Mouse (Mus musculus): ENCODE data around the gene Msmb.
"Not testable (repeated sequence)": the region's sequence is repeated elsewhere in the genome, so short reads cannot be mapped to it uniquely, and the experiment has no call there.

Msmb gene

DNA sequence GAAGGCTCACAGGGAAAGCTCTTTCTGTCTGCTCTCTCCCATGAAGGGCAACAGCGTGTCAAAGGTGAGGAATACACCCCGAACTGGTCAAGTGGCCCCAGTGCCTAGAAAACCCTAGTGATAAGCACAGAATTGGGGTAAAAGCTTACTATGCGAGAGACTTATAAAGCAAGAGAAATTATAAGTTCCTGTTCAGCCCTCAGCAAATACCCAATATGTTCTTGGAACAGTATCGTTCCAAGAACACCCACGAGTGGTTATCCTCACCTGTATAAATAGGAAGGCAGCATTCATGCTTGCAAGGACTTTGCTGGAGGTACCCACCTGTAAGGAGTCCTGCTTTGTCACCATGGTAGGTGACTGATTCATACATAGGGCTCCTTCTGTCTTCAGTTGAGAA is at the start of gene Msmb:
Gene Msmb, plus strand, starts transcription at position 301 of the 400 bp plus-strand sequence.
- DNase-seq = no peak

DNA sequence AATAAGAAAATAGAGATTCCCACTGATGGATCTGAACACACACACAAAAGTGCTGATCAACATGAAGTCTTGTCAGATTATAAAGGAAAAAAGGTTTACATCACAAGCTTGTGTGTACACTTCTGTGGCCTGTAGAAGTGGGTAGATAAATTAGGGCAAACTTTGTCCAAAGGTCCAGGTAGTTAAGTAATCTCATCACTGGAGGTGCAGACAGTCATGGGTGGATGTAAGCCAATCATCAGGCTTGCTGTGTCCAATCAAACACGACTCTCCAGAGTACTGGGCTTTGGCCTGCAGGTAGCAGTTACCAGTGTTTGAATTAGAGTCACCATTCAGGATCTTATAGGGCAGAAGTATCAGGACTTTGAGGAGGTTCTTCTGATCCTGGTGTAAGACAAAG is 48.8 kb upstream of the Msmb start:
- no peak for DNase-seq

DNA sequence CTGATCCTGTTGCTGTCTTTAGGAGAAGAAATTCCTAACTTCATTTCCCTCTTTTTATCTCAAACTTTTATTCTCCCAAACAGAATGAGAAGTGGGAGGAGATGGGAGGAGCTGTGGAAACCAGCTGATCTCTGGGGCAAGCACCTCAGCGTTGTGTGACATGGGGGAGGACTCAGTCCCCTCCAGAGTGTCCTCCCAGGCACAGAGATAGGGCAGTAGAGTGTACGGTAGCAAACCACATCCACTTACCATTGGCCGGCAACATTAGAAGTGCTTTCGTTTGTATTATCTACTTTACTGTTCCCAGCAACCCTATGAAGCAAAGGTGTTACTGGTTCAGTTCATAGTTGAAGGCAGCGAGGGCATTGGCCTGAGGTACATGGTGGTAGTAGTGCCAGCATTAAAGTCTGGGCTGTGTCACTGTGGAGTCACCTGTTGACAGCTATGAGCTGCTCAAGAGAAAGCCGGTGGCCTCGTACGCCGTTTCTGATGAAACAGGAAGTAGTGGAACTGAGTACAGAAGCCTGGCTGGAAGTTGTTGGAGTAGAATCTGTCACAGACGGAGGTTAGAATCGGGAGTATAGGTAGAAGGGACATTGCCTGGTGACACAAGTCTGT is 48.2 kb upstream of the Msmb start:
- no peak for DNase-seq

DNA sequence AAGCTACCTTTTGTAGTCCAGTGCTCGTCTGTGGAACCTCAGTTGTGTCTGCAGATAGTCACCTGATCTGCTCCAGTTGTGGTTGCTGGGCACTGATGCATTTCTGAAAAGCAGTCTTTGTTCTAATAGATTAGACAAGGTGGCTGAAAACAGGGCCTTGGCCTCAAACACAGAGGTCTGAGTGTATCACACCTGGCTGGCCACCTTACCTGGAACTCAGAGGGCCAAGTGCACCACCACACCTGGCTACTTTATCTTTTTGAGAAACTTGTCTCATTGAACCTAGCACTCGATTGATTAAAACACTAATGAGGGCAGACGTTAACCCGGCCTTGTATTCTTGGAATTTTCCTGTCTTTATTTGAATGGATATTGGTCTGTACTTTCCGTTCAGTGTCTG is 46.2 kb upstream of the Msmb start:
- no peak for DNase-seq

DNA sequence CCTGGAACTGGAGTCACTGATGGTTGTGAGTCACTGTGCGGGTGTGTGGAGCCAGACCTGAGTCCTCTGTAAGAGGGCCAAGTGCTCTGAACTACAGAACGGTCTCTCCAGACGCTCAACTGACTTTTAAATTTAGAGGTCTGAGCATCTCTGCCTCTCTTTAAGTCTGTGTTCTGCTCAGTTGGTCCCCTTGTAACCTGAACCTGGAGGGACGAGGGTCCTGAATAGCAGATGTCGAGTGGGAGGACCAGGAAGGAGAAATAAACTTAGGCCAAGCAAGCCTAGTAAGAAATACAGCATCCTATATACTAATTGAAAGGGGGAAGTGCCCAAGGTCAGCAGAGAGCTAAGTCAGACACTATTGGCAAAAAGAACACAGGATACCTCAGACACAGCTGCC is 45.1 kb upstream of the Msmb start:
- DNase-seq = no peak

DNA sequence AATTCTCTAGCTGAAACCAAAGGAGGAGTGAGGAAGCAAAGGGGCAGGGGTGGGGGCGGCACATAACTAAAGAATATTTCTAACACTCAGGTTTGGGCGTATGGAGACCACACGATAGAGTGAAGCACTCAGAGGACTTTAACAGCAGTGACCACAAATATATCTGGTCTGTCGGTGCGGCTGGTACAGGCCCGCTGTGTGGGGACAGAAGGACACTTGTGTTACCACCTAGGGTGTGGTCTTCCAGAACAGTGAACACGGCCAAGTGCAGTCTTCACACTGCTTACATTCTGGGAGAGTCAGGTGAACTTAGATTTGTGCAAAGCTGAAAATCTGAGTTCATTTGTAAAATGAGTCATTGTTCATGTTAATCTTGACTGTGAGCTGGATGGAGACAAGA is 44.1 kb upstream of the Msmb start:
- DNase-seq = no peak

DNA sequence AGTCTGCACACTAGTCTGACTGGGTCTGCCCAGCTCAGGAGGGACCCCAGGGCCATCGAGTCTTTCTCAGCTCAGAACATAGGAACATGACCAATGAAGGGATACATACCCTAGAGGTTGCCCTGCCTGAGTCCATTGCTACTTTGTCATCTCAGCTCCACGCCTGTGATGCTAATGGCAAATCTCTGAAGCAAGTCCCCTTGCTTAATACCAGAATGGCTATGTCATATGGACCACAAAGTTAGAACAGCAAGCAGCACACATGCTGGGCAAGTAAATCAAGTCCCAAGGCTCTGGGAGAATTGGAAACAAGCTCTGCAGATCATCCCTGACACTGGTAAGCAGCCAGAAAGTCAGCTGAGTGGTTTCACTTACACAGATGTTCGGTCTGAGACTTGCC is 42.9 kb upstream of the Msmb start:
- DNase-seq = no peak

DNA sequence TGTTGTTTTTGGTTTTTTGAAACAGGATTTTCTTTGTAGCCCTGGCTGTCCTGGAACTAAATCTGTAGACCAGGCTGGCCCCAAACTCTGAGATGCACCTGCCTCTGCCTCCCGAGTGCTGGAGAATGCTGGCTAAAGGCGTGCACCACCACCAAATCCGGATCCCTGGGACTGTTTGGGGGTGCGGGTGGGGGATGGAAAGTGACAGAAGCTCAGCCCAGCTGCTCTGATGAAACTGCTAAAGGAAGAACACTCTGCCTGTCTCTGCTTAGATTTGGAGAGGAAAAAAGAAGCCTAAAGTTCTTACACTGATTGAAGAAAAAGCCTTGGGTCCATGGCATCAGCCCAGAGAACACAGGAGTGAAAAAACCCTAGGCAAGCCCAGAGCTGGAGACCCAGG is 38.3 kb upstream of the Msmb start:
- DNase-seq = no peak

DNA sequence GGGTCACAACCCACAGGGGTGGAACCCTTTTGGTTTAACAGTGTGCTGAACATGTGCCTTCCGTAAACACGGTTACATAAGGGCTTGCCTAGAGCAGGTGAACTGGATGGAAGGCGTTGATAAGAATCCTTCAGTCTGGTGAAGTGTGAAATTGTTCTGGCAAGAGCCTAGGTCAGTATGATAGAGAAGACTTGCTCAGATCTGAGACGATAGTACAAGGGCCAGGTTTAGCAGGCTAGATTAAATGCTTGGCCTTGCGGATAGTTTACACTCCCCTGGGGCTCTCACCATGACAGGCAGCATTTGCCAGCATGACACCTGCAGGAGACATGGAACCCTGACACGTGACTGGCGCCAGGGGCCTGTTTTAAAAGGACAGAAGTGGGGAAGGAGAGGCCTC is 36.2 kb upstream of the Msmb start:
- DNase-seq = no peak

DNA sequence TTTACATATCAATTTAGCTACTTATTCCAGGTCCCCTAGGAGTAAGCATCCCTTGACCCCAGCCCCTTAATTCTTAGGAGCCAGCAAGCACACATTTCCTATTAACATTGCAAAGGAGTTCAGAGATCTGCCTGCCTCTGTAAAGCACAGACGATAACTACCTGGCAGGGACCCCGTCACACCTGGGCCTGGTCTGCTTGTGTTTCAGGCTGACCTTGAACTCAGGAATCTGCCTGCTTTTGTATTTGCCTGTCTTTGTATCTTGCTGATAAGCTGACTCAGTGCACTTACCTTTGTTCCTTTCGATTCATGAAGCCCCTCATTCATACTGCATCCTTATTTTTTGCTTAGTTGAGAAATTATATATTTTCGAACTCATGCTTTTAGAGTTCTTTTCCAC is 34.9 kb upstream of the Msmb start:
- no peak for DNase-seq

DNA sequence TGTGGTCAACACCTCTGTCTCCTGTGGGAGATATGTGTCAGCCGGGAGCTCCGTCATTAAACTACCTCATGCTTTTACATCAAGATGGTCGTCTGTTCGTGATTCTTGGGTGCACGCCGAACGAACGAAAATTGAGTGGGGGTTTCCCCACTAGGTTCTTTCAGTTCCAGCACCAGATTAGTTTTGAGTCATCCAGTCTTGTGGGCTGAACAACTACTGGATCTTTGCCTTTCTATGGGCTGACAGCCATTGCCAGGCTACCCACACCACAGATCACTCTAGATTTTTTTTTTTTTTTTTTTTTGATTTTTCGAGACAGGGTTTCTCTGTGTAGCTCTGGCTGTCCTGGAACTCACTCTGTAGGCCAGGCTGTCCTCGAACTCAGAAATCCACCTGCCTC is 29.7 kb upstream of the Msmb start:
- not testable (repeated sequence) for DNase-seq

DNA sequence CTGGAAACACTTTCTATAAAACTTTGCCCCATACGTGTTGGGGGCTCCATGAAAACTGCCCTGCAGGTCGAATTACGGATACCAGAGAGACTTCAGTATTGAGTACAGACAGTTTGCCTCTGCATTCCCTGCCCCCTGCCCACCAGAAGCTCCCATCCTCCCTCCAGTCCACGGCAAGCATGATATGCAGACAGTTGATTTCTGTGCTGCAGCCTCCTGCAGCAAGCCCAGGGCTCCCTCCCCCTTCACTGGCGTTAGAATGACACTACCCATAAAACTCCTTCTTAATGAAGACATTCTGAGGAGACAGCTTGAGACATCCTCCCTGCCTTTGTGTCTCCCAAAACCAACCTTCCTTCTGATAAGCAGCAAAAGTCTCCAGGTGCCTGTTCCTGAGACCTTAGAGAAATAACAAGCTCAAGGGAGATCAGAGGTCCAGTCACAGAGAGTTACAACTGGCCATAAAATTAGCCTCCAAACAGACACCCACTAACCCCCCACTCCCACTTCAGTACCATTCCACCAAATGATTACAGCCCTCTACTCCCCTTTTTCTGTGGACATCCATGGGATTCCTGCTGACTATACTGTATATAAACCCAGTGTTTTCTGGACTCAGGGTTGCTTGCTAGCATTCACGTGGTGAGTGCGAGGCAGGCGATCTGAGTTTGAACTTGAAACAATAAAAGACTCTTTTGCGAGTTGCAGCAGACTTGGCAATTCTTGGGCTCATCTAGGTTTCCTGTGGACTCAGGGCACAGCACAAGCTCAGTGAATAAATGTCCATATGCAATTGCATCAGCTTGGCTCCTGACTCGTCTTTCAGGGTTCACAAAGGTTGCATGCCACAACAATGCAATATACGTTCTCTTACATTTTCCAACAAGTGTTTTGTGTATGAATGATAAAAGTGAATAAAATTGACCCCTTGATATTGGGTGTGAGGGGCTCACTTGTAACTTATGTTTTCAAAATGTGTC is 20.6 kb upstream of the Msmb start:
- no peak for DNase-seq

DNA sequence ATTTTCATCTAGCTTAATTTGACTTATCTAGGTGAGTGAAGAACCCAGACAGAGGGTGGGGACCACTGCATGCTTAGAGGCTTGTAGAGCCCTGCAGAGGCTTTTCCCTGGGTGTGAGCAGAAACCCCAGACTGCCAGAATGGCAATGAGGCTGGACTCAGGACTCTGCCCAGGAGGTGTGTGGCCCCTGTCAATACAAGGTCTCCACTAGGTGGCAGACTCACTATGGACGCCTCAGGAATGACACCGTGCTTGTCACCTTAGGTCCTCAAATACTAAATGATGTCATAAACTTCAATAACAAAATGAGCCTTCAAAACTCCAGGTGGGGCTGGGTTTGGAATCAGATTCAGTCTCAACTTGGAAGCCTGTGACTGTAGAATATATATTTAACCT is 19.9 kb upstream of the Msmb start:
- peak; percentile 50 for DNase-seq

DNA sequence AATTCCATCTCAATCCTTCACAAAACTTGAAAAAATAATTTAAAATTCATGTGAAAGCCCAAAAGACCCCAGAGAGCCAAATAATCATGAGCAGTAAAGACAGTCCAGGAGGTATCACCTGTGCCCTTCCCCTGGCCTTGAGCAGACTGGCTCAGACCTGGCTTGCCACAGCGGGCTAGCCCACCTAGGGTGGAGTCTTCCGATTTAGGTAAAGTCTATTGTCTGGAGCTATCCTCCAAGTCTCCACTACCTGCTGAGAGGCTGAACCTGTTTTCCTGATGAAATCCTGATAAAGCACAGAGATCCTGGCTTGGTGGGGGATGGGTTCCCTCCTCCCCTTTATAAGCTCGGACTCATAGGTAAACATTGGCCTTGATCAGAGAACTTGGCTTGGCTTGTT is 17.6 kb upstream of the Msmb start:
- no peak for DNase-seq

DNA sequence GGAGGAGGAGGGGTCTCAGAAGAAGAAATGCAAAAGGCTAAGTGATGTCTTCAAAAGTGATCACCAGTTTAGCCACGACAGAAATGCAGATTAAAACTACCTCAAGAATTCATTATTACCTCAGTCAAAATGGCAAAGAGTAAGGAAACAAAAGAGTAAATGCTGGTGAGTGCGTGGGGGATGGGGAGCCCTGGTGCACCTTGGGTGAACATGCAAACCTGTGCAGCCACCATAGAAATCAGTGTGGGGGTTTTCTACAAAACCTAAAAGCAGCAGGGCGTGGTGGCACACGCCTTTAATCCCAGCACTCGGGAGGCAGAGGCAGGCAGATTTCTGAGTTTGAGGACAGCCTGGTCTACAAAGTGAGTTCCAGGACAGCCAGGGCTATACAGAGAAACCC is 16.6 kb upstream of the Msmb start:
- not testable (repeated sequence) for DNase-seq

DNA sequence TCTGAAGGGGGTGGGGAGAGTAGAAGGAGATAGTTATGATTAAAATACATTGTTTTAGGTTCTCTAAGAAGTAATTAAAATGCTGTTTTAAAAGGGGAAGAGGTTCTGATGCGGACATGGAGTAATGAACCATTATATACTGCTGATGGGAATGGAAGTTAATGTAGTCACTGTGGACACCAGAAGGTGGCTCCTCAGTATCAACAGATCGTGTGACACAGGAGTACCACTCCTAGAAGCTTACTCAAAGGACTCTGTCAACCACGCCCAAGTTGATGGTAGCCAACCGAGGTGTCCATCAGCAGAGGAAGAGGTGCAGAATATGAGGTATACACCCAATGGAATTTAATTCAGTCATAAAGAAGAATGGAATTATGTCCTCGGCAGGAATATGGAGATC is 13.4 kb upstream of the Msmb start:
- no peak for DNase-seq

DNA sequence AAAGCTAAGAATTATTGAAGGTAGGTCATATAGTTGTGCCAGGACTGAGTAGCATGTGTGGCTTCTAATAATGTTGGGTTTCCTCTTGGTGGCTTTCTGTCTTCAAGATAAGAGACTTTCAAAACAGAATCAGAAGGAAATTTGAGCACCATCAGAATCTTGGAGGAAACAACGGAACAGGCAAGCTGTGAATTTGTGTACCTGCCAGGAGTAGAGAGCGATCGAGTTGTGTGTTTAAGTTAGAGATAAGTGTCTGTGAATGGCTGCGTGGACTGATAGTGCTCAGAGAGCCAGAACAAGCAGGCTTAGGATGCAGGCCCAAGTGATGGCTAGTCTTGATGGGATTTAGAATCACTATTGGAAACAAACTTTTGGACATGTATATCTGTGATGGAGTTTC is 10.0 kb upstream of the Msmb start:
- DNase-seq = no peak

DNA sequence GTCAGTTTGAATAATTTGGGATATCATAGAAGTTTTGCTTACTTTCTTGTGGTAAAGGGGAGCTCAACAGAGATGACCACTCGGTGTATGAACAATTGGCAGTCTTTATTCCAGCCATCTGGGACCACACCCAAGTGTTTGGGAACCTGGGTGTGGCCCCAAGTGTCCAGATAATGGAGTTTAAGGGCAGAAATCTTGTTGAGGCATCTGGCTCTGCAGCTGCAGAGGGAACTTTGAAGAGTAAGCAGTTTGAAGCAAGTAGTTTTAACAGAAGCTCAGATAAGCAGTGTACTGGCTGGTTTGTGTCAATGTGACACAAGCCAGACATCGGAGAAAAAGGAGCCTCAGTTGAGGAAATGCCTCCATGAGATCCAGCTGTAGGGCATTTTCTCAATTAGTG is 7.5 kb upstream of the Msmb start:
- no peak for DNase-seq

DNA sequence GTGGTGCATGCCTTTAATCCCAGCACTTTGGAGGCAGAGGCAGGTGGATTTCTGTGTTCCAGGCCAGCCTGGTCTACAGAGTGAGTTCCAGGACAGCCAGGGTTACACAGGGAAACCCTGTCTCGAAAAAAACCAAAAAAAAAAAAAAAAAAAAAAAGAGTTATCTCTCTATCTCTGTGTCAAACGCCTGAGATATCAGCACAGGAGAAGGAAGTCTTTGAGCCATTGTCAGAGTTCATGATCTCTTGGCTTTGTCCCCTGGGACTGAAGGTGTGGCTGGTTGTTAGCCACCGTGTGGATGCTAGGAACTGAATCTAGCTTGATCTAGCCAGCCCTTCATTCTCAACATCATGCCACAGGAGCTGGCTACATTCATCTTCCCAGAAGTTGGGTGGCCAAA is 5.4 kb upstream of the Msmb start:
- not testable (repeated sequence) for DNase-seq

DNA sequence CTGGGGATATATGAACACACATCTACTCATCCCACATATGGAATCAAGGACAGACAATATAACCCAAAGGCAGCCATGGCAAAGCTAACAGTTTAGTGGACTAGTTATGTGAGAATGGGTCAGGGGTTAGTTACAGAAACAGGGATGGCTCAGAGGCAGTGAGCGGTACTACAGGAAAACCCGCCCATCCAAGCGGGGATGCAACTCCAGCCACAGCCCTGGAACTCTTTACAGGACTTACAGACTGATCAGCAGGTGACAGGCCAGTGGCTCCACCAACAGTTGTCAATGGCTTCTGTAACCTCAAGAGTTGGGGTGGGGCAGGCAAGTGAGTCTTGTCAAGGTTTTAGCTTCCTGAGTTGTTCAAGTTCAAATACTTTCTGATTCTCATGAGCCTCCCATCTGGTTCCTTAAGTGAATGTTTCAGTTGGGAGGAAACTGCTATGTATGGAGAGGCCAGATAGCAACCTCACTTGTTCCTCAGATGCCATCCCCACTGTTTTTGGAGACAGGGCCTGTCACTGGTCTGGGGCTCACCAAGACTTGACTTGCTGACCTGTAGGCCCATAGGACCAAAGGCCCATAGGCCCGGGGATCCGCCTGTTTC is 1.4 kb upstream of the Msmb start:
- no peak for DNase-seq

DNA sequence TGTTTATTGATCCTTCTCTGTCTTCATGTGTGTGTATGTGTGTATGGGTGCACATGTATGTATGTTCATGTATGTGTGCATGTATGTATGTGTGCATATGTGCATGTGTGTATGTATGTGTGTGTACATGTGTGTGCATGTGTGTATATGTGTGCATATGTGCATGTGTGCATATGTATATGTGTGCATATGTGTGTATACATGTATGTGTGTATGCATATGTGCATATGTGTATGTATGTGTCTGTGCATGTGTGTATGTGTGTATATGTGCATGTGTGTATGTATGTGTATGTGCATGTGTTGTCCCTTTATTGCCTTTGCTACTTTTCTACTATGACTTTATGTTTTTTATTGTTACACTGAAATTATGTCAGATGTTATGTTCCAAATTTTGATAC is 2.9 kb downstream of the Msmb start:
- no peak for DNase-seq

DNA sequence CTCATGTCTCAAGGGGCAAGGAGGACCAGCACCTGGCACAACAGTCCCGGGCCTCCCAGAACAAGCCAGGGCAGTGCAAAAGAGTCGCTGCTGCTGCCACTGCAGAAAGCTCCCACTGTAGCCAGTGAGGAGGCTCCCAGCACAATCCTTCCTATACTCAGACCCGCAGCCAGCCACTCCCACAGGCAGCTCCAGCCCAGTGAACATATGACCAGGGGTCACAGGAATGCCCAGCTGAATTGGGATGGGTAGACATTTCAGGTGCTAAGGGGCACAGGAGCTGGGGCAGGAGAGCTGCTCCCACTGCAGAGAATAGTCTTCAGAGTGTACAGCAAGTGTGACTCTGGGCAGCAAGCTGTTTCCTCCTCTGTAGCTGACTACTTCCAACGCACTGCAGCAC is 3.6 kb downstream of the Msmb start:
- DNase-seq = no peak

DNA sequence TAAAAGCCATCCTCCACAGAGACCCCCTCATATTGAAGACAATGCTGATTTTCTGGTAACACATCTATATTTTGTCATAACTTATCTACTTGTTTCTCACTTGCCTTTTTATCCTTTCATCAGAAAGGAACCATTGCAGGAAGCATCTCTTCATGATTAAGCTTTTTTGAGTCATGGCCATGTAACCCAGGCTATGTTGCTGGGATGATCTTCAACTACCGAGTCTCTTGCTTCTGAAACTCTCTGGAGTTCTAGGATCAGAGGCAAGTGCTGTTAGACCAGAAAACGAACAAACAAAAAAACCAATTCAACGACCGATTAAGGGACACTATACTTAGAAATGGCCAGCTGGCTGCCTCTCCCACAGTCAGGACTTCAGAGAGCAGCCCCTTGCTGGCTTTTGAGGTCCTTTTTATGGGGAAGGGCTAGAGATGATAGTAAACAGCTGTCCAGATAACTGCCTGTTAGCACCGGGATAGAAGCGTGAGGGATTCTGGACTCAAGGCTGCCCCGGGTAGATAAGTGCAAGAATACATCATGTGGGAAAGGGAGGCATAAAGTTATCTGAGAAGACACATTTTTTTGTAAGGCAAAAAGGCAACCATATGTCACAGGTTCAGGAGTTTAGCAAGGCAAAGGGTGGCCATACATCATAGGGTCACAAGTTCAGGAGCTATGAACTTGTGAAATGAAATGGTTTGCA is 4.1 kb downstream of the Msmb start:
- peak; percentile 16 for DNase-seq
